In genomic region chr15:96780606-96781005, GRCm38 (mm10) we compare ENCODE assay signal across 23 mouse cellular contexts.
DNase-seq lines count a peak whose midpoint lies in the region; ATAC-seq and TF ChIP-seq lines count a peak whose summit lies in the region.
"Had no signal": no experiment of that assay in that cellular context is flagged by ENCODE, and none has a peak within 500 bp of the region (broad histone marks: within the 10 kb centered on the region; RNA-seq: fewer than 3 reads in every experiment).

No protein-coding gene starts in this region.

- H3K36me3 ChIP-seq in midbrain, embryonic 11.5 days (ENCODE audit: control insufficient read depth, insufficient read depth, low read length) = no peaks in the 10 kb centered on the region
- H3K36me3 ChIP-seq in midbrain, embryonic 16.5 days (ENCODE audit: control insufficient read depth, insufficient read depth, low read length) = no peaks in the 10 kb centered on the region
- H3K36me3 ChIP-seq in MEL (ENCODE audit: control insufficient read depth in 1 of 2, insufficient read depth in 2 of 2, low read length in 2 of 2) = peaks cover 0 to 46% of the 10 kb centered on the region in 2 experiments; a peak in 2 of 4 replicates
- H3K36me3 ChIP-seq: G1E had no signal

- peak; percentile 55 to 62 for TF ChIP-seq EP300 in MEL (IDR thresholded peaks at IDR 0.05; ENCODE audit: low read depth in 1 of 2, low read length in 2 of 2)

- peak overlapping the region; percentile 88 for H3K27ac ChIP-seq in gastrocnemius, adult 2 months
- no peak overlapping the region for H3K27ac ChIP-seq in midbrain, embryonic 11.5 days (ENCODE audit: low read depth, low read length)
- H3K27ac ChIP-seq in midbrain, embryonic 16.5 days (ENCODE audit: low read length) = no peak overlapping the region
- H3K27ac ChIP-seq in MEL (ENCODE audit: control insufficient read depth, low read depth, low read length) = 0 out of 2 replicates have a peak overlapping the region, but pooled peaks have one; percentile 7

- no peak for TF ChIP-seq RAD21 in MEL (IDR thresholded peaks at IDR 0.05; ENCODE audit: low read depth, low read length)

- H3K9ac ChIP-seq in midbrain, embryonic 11.5 days (ENCODE audit: low read length) = no peak overlapping the region
- no peak overlapping the region for H3K9ac ChIP-seq in midbrain, embryonic 16.5 days (ENCODE audit: low read depth, low read length)
- 0 out of 2 replicates have a peak overlapping the region, but pooled peaks have one; percentile 4 for H3K9ac ChIP-seq in MEL (ENCODE audit: control insufficient read depth, low read depth, low read length, poor library complexity, severe bottlenecking)

- no peak for TF ChIP-seq POLR2A in MEL (IDR thresholded peaks at IDR 0.05; ENCODE audit: control insufficient read depth in 1 of 2, insufficient read depth in 1 of 2, low read depth in 1 of 2, low read length in 2 of 2, poor library complexity in 1 of 2)

- 88% methylated on average over 5 of the region's 5 CpGs for WGBS in midbrain, embryonic 11.5 days
- 85% methylated on average over 5 of the region's 5 CpGs for WGBS in midbrain, embryonic 16.5 days

- no peaks in the 10 kb centered on the region for H3K4me1 ChIP-seq in midbrain, embryonic 11.5 days (ENCODE audit: control insufficient read depth, insufficient read depth, low read length)
- H3K4me1 ChIP-seq in midbrain, embryonic 16.5 days (ENCODE audit: control insufficient read depth, insufficient read depth, low read length) = no peaks in the 10 kb centered on the region
- H3K4me1 ChIP-seq in MEL (ENCODE audit: control insufficient read depth in 1 of 2, insufficient read depth in 2 of 2, low read length in 2 of 2) = peaks cover 36 to 40% of the 10 kb centered on the region in 2 experiments

- no peak for TF ChIP-seq CTCF in gastrocnemius, adult 2 months (IDR thresholded peaks at IDR 0.05)
- no peak for TF ChIP-seq CTCF in MEL (IDR thresholded peaks at IDR 0.05 in 2 of 3, conservative IDR thresholded peaks at IDR 0.05 in 1 of 3; ENCODE audit: control insufficient read depth in 1 of 3, insufficient read depth in 1 of 3, low read depth in 2 of 3, low read length in 3 of 3, poor library complexity in 1 of 3, severe bottlenecking in 1 of 3)

- H3K4me2 ChIP-seq in midbrain, embryonic 11.5 days = no peak overlapping the region
- H3K4me2 ChIP-seq in midbrain, embryonic 16.5 days (ENCODE audit: low read length) = no peak overlapping the region

- H3K79me2 ChIP-seq in MEL (ENCODE audit: control insufficient read depth, insufficient read depth, low read length, poor library complexity) = no peaks in the 10 kb centered on the region

- H3K4me3 ChIP-seq in gastrocnemius, adult 2 months = no peak overlapping the region
- no peak overlapping the region for H3K4me3 ChIP-seq in midbrain, embryonic 11.5 days (ENCODE audit: low read depth, low read length)
- H3K4me3 ChIP-seq in midbrain, embryonic 16.5 days (ENCODE audit: low read depth, low read length) = no peak overlapping the region
- no peak overlapping the region for H3K4me3 ChIP-seq in MEL (ENCODE audit: control insufficient read depth in 1 of 2, insufficient read depth in 1 of 2, low read depth in 2 of 2, low read length in 2 of 2)

- no peak for DNase-seq in gastrocnemius, adult 2 months
- no peak for DNase-seq in gastrocnemius, adult 8-10 months (ENCODE audit: low spot score in 2 of 2)
- DNase-seq in heart, adult 11 months = peak; percentile 52
- DNase-seq in heart, adult 9 months (ENCODE audit: low spot score in 2 of 2) = no peak
- DNase-seq in midbrain, embryonic 11.5 days (ENCODE audit: low spot score, missing footprints) = peak; percentile 33
- DNase-seq in MEL (ENCODE audit: low read depth, low spot score) = no peak
- DNase-seq in testis, postnatal 14 days (ENCODE audit: low spot score) = no peak
- DNase-seq: adrenal gland, adult 2 months; adrenal gland, adult 8-10 months; adrenal gland, postnatal 10 days; adrenal gland, postnatal 14 days; adrenal gland, postnatal 25 days; adrenal gland, postnatal 36 days; B cell, adult 2 months; cerebellum, adult 11 months; cerebellum, adult 11-12 months; cerebellum, adult 18-20 months had no signal

- intact Hi-C loops in gastrocnemius, adult 2 months (cut with DNase I) = no loop called here

- no peak for ATAC-seq in midbrain, embryonic 11.5 days (ENCODE audit: low FRiP score)
- no peak for ATAC-seq in midbrain, embryonic 16.5 days
- ATAC-seq: activated CD4-positive, CD25-positive, alpha-beta regulatory T cell, adult 4 months; CD4-positive, CD25-positive, alpha-beta regulatory T cell, adult 4 months; Patski had no signal

- no peaks in the 10 kb centered on the region for H3K27me3 ChIP-seq in midbrain, embryonic 11.5 days (ENCODE audit: control insufficient read depth, insufficient read depth, low read length)
- no peaks in the 10 kb centered on the region for H3K27me3 ChIP-seq in midbrain, embryonic 16.5 days (ENCODE audit: control insufficient read depth, insufficient read depth, low read depth, low read length)
- no peaks in the 10 kb centered on the region for H3K27me3 ChIP-seq in MEL (ENCODE audit: control insufficient read depth in 1 of 2, insufficient read depth in 2 of 2, low read length in 2 of 2)
- H3K27me3 ChIP-seq: CH12.LX, Patski had no signal

- H3K9me3 ChIP-seq in midbrain, embryonic 11.5 days (ENCODE audit: control insufficient read depth, low read length) = no peaks in the 10 kb centered on the region
- H3K9me3 ChIP-seq in midbrain, embryonic 16.5 days (replicated peaks; ENCODE audit: control insufficient read depth, low read length, poor library complexity, severe bottlenecking) = no peaks in the 10 kb centered on the region
- H3K9me3 ChIP-seq in MEL (replicated peaks; ENCODE audit: insufficient read depth, low read length) = no peaks in the 10 kb centered on the region

TF ChIP-seq in MEL, 35 proteins besides CTCF, POLR2A, EP300 and RAD21:
- TF ChIP-seq NRF1 (IDR thresholded peaks at IDR 0.05; ENCODE audit: insufficient read depth, low read depth, low read length, poor library complexity, severe bottlenecking) (no peak), MYC (IDR thresholded peaks at IDR 0.05; ENCODE audit: low read depth, low read length) (no peak), TCF12 (IDR thresholded peaks at IDR 0.05; ENCODE audit: low read depth, low read length) (peak; percentile 8; the same call in 1 of the 2 replicates), ZKSCAN1 (IDR thresholded peaks at IDR 0.05; ENCODE audit: low read depth, low read length) (no peak), ETS1 (IDR thresholded peaks at IDR 0.05; ENCODE audit: low read depth, low read length) (no peak), MAX (IDR thresholded peaks at IDR 0.05; ENCODE audit: low read length) (no peak; the same call in 1 of the 2 replicates), USF1 (IDR thresholded peaks at IDR 0.05; ENCODE audit: low read depth, low read length) (no peak), GATA1 (IDR thresholded peaks at IDR 0.05; ENCODE audit: low read depth, low read length) (0 out of 2 replicates have a peak, but pooled peaks have one; percentile 13), MEF2A (IDR thresholded peaks at IDR 0.05; ENCODE audit: extremely low read depth, insufficient replicate concordance, low read depth, low read length, poor library complexity, severe bottlenecking) (no peak), JUND (IDR thresholded peaks at IDR 0.05; ENCODE audit: low read depth, low read length) (no peak), RCOR1 (IDR thresholded peaks at IDR 0.05; ENCODE audit: low read depth, low read length) (no peak)
TF ChIP-seq in MEL: peak in this region for 2.

Comparison
In these comparisons a context has a peak if more than half of its experiments do, and no peak if none do; other contexts are left out.
1. DNase-seq: peak in heart, adult 11 months (single experiment) and midbrain, embryonic 11.5 days (single experiment); none in gastrocnemius, adult 2 months (single experiment), gastrocnemius, adult 8-10 months (0 of 2), heart, adult 9 months (0 of 2), MEL (single experiment) and testis, postnatal 14 days (single experiment).
2. H3K27ac ChIP-seq: peak in gastrocnemius, adult 2 months (single experiment) and MEL (single experiment); none in midbrain, embryonic 11.5 days (single experiment) and midbrain, embryonic 16.5 days (single experiment).